1 mouse cellular context compared by ENCODE assay signal in genomic region chr5:110176362-110177020, GRCm38 (mm10).
TF ChIP-seq lines count a peak whose summit lies in the region.

Golga3 (plus strand) TSS chr5:110176701.

TF ChIP-seq in MEL, 35 proteins besides CTCF, POLR2A, EP300 and RAD21 (continued from another document):
- no peak; the same call in 1 of the 2 replicates for TF ChIP-seq KAT2A (conservative IDR thresholded peaks at IDR 0.05; ENCODE audit: low read depth, low read length)
- TF ChIP-seq CHD2 (IDR thresholded peaks at IDR 0.05; ENCODE audit: low read length): peak; percentile 36; the same call in 1 of the 2 replicates
- peak; percentile 75 for TF ChIP-seq POLR2AphosphoS2 (IDR thresholded peaks at IDR 0.05; ENCODE audit: low read length)
- TF ChIP-seq ZNF384 (IDR thresholded peaks at IDR 0.05; ENCODE audit: low read depth, low read length): peak; percentile 91
- TF ChIP-seq NRF1 (IDR thresholded peaks at IDR 0.05; ENCODE audit: insufficient read depth, low read depth, low read length, poor library complexity, severe bottlenecking): no peak
